Comparison of ENCODE assay signal across 12 mouse cellular contexts in genomic region chr2:101756069-101756753, GRCm38 (mm10).
DNase-seq lines count a peak whose midpoint lies in the region; ATAC-seq lines count a peak whose summit lies in the region.
"Had no signal": no experiment of that assay in that cellular context is flagged by ENCODE, and none has a peak within 500 bp of the region (broad histone marks: within the 10 kb centered on the region; RNA-seq: fewer than 3 reads in every experiment).

No protein-coding gene starts in this region.

- peak; percentile 53 to 58 for DNase-seq in spleen, postnatal 36 days (ENCODE audit: low spot score in 2 of 2)
- no peak for DNase-seq in spleen, adult 18-20 months
- DNase-seq in naive thymus-derived CD4-positive, alpha-beta T cell, adult 2 months (ENCODE audit: low read depth) = peak; percentile 44
- DNase-seq in c-Kit-positive CD71-positive TER-119-positive erythroid progenitor cells, embryonic 14.5 days (ENCODE audit: low spot score) = no peak
- no peak for DNase-seq in right cerebral cortex, adult 2 months (ENCODE audit: low spot score in 2 of 2)
- no peak for DNase-seq in urinary bladder, postnatal 10 days (ENCODE audit: low spot score)
- no peak for DNase-seq in left cerebral cortex, adult 9 months (ENCODE audit: low spot score in 2 of 2)
- DNase-seq: adrenal gland, adult 8-10 months; gastrocnemius, adult 2 months; kidney, postnatal 25 days had no signal

- peak; percentile 77 for ATAC-seq in common myeloid progenitor, adult 5-6 weeks (replicated peaks; ENCODE audit: low read depth, poor library complexity, severe bottlenecking)
- ATAC-seq: liver, embryonic 12.5 days had no signal

Comparison
In these comparisons a context has a peak if more than half of its experiments do, and no peak if none do; other contexts are left out.
1. DNase-seq: peak in spleen, postnatal 36 days (2 of 2) and naive thymus-derived CD4-positive, alpha-beta T cell, adult 2 months (single experiment); none in spleen, adult 18-20 months (0 of 2), c-Kit-positive CD71-positive TER-119-positive erythroid progenitor cells, embryonic 14.5 days (single experiment), right cerebral cortex, adult 2 months (0 of 2), urinary bladder, postnatal 10 days (single experiment) and left cerebral cortex, adult 9 months (0 of 2).